Mouse (Mus musculus): ENCODE results near the gene Mlx. TPM values are rescaled to one million over a fixed set of nuclear protein-coding genes. Genes with fewer than 3 reads are reported as not detected.
A peak's percentile ranks its signal among the peaks of the same experiment; 100 is the strongest.

The Mlx gene
- polyA plus RNA-seq, 1 experiment from 2014 or later, result 46.0 TPM

GRCm38 (mm10) chr11:101069391-101070188 is 17.5 kb upstream of the Mlx start, which contains the start of gene Naglu:
TSS of gene Naglu (plus strand) at chr11:101070012.
- Histone ChIP-seq H3K4me3 (replicated peaks; ENCODE audit: low read depth, low read length) (peak within 1 kb of the TSS; percentile 59), H3K9me3 (replicated peaks; ENCODE audit: low read length) (no peaks in the 10 kb centered on the region), H3K4me2 (ENCODE audit: low read length) (peak within 1 kb of the TSS; percentile 95), H3K36me3 (ENCODE audit: insufficient read depth, low read length) (no peaks in the 10 kb centered on the region), H3K4me1 (replicated peaks; ENCODE audit: insufficient read depth, low read length) (peaks cover 5% of the 10 kb centered on the region), H3K27ac (no peak within 1 kb of the TSS), H3K9ac (ENCODE audit: low read depth, low read length) (peak within 1 kb of the TSS; percentile 70), H3K27me3 (ENCODE audit: insufficient read depth, low read length) (no peaks in the 10 kb centered on the region)
- ATAC-seq (replicated peaks; ENCODE audit: low FRiP score, low read depth) (peak; percentile 87), DNase-seq (ENCODE audit: low spot score) (peak; percentile 95)
- WGBS, result 6% methylated on average over 35 of the region's 35 CpGs
- TF ChIP-seq CTCF (IDR thresholded peaks at IDR 0.05; ENCODE audit: low read depth), result no peak

GRCm38 (mm10) chr11:101070189-101070527 is 16.9 kb upstream of the Mlx start:
- Histone ChIP-seq H3K9ac (ENCODE audit: low read depth, low read length) (peak overlapping the region; percentile 70), H3K27me3 (ENCODE audit: insufficient read depth, low read length) (no peaks in the 10 kb centered on the region), H3K4me3 (replicated peaks; ENCODE audit: low read depth, low read length) (peak overlapping the region; percentile 59), H3K9me3 (replicated peaks; ENCODE audit: low read length) (no peaks in the 10 kb centered on the region), H3K36me3 (ENCODE audit: insufficient read depth, low read length) (no peaks in the 10 kb centered on the region), H3K4me1 (replicated peaks; ENCODE audit: insufficient read depth, low read length) (peaks cover 5% of the 10 kb centered on the region), H3K4me2 (ENCODE audit: low read length) (peak overlapping the region; percentile 95), H3K27ac (no peak overlapping the region)
- DNase-seq (ENCODE audit: low spot score), result no peak
- under 1% methylated on average over 36 of the region's 36 CpGs for WGBS
- TF ChIP-seq CTCF (IDR thresholded peaks at IDR 0.05; ENCODE audit: low read depth), result no peak
- peak; percentile 23; the same call in 1 of the 2 replicates for ATAC-seq (replicated peaks; ENCODE audit: low FRiP score, low read depth)

- Histone ChIP-seq H3K27me3 (ENCODE audit: insufficient read depth, low read length) (no peaks in the 10 kb centered on the region), H3K36me3 (ENCODE audit: insufficient read depth, low read length) (no peaks in the 10 kb centered on the region), H3K9ac (ENCODE audit: low read depth, low read length) (0 out of 2 replicates have a peak overlapping the region, but pooled peaks have one; percentile 13), H3K4me2 (ENCODE audit: low read length) (peak overlapping the region; percentile 95; the same call in 1 of the 2 replicates), H3K9me3 (replicated peaks; ENCODE audit: low read length) (no peaks in the 10 kb centered on the region), H3K4me3 (replicated peaks; ENCODE audit: low read depth, low read length) (no peak overlapping the region), H3K27ac (no peak overlapping the region), H3K4me1 (replicated peaks; ENCODE audit: insufficient read depth, low read length) (peaks cover 5% of the 10 kb centered on the region)
- DNase-seq (ENCODE audit: low spot score), result no peak
- no peak for TF ChIP-seq CTCF (IDR thresholded peaks at IDR 0.05; ENCODE audit: low read depth)
- WGBS, result 76% methylated on average over 6 of the region's 6 CpGs
- ATAC-seq (replicated peaks; ENCODE audit: low FRiP score, low read depth), result no peak
These were observed 16.1 kb upstream of the Mlx start for GRCm38 (mm10) chr11:101070987-101071386.

- Histone ChIP-seq H3K4me3 (replicated peaks; ENCODE audit: low read depth, low read length) (no peak overlapping the region), H3K4me2 (ENCODE audit: low read length) (no peak overlapping the region), H3K9me3 (replicated peaks; ENCODE audit: low read length) (no peaks in the 10 kb centered on the region), H3K9ac (ENCODE audit: low read depth, low read length) (no peak overlapping the region), H3K27ac (no peak overlapping the region), H3K27me3 (ENCODE audit: insufficient read depth, low read length) (no peaks in the 10 kb centered on the region), H3K4me1 (replicated peaks; ENCODE audit: insufficient read depth, low read length) (peaks cover 5% of the 10 kb centered on the region), H3K36me3 (ENCODE audit: insufficient read depth, low read length) (no peaks in the 10 kb centered on the region)
- 67% methylated on average over 14 of the region's 14 CpGs for WGBS
- DNase-seq (ENCODE audit: low spot score) (no peak), ATAC-seq (replicated peaks; ENCODE audit: low FRiP score, low read depth) (no peak)
- TF ChIP-seq CTCF (IDR thresholded peaks at IDR 0.05; ENCODE audit: low read depth), result no peak
These were observed 15.2 kb upstream of the Mlx start for GRCm38 (mm10) chr11:101071810-101072428.

- no peak for ATAC-seq (replicated peaks; ENCODE audit: low FRiP score, low read depth)
- 71% methylated on average over 9 of the region's 9 CpGs for WGBS
These were observed 9.0 kb upstream of the Mlx start, which contains the start of gene Hsd17b1 for GRCm38 (mm10) chr11:101078121-101078520. TSS of gene Hsd17b1 (plus strand) at chr11:101078411.

GRCm38 (mm10) chr11:101079746-101080145 is 7.3 kb upstream of the Mlx start:
- H3K36me3 ChIP-seq (ENCODE audit: insufficient read depth, low read length), result peaks cover 5% of the 10 kb centered on the region; the same call in 1 of the 2 replicates
- H3K27me3 ChIP-seq (ENCODE audit: insufficient read depth, low read length), result peaks cover 27% of the 10 kb centered on the region
- WGBS, result 6% methylated on average over 27 of the region's 27 CpGs
- peaks cover 19% of the 10 kb centered on the region for H3K4me1 ChIP-seq (replicated peaks; ENCODE audit: insufficient read depth, low read length)
- no peak for ATAC-seq (replicated peaks; ENCODE audit: low FRiP score, low read depth)
- no peaks in the 10 kb centered on the region for H3K9me3 ChIP-seq (replicated peaks; ENCODE audit: low read length)
- H3K4me2 ChIP-seq (ENCODE audit: low read length), result peak overlapping the region; percentile 40
- peak overlapping the region; percentile 2; the same call in 1 of the 2 replicates for H3K4me3 ChIP-seq (replicated peaks; ENCODE audit: low read depth, low read length)
- H3K9ac ChIP-seq (ENCODE audit: low read depth, low read length), result peak overlapping the region; percentile 23; the same call in 1 of the 2 replicates
- TF ChIP-seq CTCF (IDR thresholded peaks at IDR 0.05; ENCODE audit: low read depth), result no peak
- peak; percentile 13 for DNase-seq (ENCODE audit: low spot score)
- H3K27ac ChIP-seq, result no peak overlapping the region

More at GRCm38 (mm10) chr11:101078121-101078520, 9.0 kb upstream of the Mlx start, which contains the start of gene Hsd17b1:
- H3K9ac ChIP-seq (ENCODE audit: low read depth, low read length), result no peak within 1 kb of the TSS
- no peak for TF ChIP-seq CTCF (IDR thresholded peaks at IDR 0.05; ENCODE audit: low read depth)
- H3K4me2 ChIP-seq (ENCODE audit: low read length), result peak within 1 kb of the TSS; percentile 40; the same call in 1 of the 2 replicates
- peaks cover 27% of the 10 kb centered on the region for H3K27me3 ChIP-seq (ENCODE audit: insufficient read depth, low read length)
- H3K4me1 ChIP-seq (replicated peaks; ENCODE audit: insufficient read depth, low read length), result peaks cover 12% of the 10 kb centered on the region; the same call in 1 of the 2 replicates
- H3K9me3 ChIP-seq (replicated peaks; ENCODE audit: low read length), result no peaks in the 10 kb centered on the region
- no peak for DNase-seq (ENCODE audit: low spot score)
- no peaks in the 10 kb centered on the region for H3K36me3 ChIP-seq (ENCODE audit: insufficient read depth, low read length)
- H3K4me3 ChIP-seq (replicated peaks; ENCODE audit: low read depth, low read length), result no peak within 1 kb of the TSS
- no peak within 1 kb of the TSS for H3K27ac ChIP-seq
